Mouse (Mus musculus): ENCODE data around the gene Cacnb1. TPM values are rescaled to one million over a fixed set of nuclear protein-coding genes. Genes with fewer than 3 reads are reported as not detected.

Cacnb1 gene
- total and polyA plus RNA-seq, 3 experiments, result 2.3 to 4.4 TPM; not detected in 1

DNA sequence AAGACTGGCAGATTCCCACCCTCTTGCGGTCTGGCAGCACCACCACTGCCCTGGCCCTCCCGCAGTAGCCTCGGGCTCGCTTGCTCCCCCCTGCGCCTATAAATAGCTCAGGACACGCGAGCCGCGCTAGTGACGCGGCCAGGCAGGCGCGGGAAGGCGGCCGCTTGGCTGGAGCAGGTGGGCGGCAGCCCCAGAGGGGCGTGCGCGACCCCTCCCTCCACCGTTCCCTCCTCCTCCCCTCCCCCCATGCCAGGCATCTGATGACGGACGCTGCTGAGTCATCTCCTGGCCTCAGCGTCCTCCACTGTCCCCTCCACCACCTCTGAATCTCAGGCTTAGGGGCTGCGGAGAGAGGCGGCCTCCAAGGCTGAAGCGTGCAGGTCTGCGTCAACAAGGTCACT, 13.1 kb upstream of the Cacnb1 start:
- no peak overlapping the region for H3K4me3 ChIP-seq (ENCODE audit: control insufficient read depth in 1 of 2, insufficient read depth in 1 of 2, low read depth in 2 of 2, low read length in 2 of 2)
- no peaks in the 10 kb centered on the region for H3K79me2 ChIP-seq (ENCODE audit: control insufficient read depth, insufficient read depth, low read length, poor library complexity)
- no peaks in the 10 kb centered on the region for H3K9me3 ChIP-seq (replicated peaks; ENCODE audit: insufficient read depth, low read length)
- H3K9ac ChIP-seq (ENCODE audit: control insufficient read depth, low read depth, low read length, poor library complexity, severe bottlenecking), result no peak overlapping the region
- peaks cover 0 to 4% of the 10 kb centered on the region in 2 experiments; a peak in 1 of 4 replicates for H3K4me1 ChIP-seq (ENCODE audit: control insufficient read depth in 1 of 2, insufficient read depth in 2 of 2, low read length in 2 of 2)
- H3K27me3 ChIP-seq (ENCODE audit: control insufficient read depth in 1 of 2, insufficient read depth in 2 of 2, low read length in 2 of 2), result no peaks in the 10 kb centered on the region
- no peak for DNase-seq (ENCODE audit: low read depth, low spot score)
- H3K27ac ChIP-seq (ENCODE audit: control insufficient read depth, low read depth, low read length), result no peak overlapping the region
- TF ChIP-seq MAX (IDR thresholded peaks at IDR 0.05; ENCODE audit: low read length), result no peak
- TF ChIP-seq USF2 (IDR thresholded peaks at IDR 0.05; ENCODE audit: borderline replicate concordance in 1 of 2, insufficient read depth in 1 of 2, low read depth in 1 of 2, low read length in 2 of 2), result no peak
- no peak for TF ChIP-seq ZMIZ1 (IDR thresholded peaks at IDR 0.05; ENCODE audit: low read depth, low read length)
- H3K36me3 ChIP-seq (ENCODE audit: control insufficient read depth in 1 of 2, insufficient read depth in 2 of 2, low read length in 2 of 2), result no peaks in the 10 kb centered on the region

DNA sequence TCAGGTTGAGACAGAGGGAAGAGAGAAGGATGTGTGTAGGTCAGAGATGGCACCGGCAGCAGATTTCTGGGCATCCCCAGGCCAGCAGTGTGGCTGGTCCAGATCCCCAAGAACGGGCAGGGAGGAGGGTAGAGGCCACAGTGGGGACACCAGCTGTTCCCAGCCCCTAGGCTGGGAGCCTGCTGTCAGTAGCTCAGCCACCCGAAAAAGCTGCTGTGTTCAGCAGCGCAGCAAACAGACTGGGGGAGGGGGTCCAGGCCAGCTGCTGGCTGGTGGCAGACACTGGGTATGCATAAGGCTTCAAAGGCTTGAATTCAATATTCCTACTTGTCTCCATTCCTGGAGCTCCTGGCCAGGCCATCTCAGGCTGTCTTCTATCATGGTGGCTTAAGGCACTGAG, 12.0 kb upstream of the Cacnb1 start:
- H3K9me3 ChIP-seq (replicated peaks; ENCODE audit: insufficient read depth, low read length), result no peaks in the 10 kb centered on the region
- no peak overlapping the region for H3K9ac ChIP-seq (ENCODE audit: control insufficient read depth, low read depth, low read length, poor library complexity, severe bottlenecking)
- no peak overlapping the region for H3K27ac ChIP-seq (ENCODE audit: control insufficient read depth, low read depth, low read length)
- H3K4me1 ChIP-seq (ENCODE audit: control insufficient read depth in 1 of 2, insufficient read depth in 2 of 2, low read length in 2 of 2), result peaks cover 0 to 4% of the 10 kb centered on the region in 2 experiments; a peak in 1 of 4 replicates
- H3K27me3 ChIP-seq (ENCODE audit: control insufficient read depth in 1 of 2, insufficient read depth in 2 of 2, low read length in 2 of 2), result no peaks in the 10 kb centered on the region
- H3K79me2 ChIP-seq (ENCODE audit: control insufficient read depth, insufficient read depth, low read length, poor library complexity), result no peaks in the 10 kb centered on the region
- no peak overlapping the region for H3K4me3 ChIP-seq (ENCODE audit: control insufficient read depth in 1 of 2, insufficient read depth in 1 of 2, low read depth in 2 of 2, low read length in 2 of 2)
- no peak for TF ChIP-seq POLR2A (IDR thresholded peaks at IDR 0.05; ENCODE audit: control insufficient read depth in 1 of 2, insufficient read depth in 1 of 2, low read depth in 1 of 2, low read length in 2 of 2, poor library complexity in 1 of 2)
- no peak for TF ChIP-seq BHLHE40 (IDR thresholded peaks at IDR 0.05; ENCODE audit: borderline replicate concordance, low read depth, low read length)
- TF ChIP-seq ZNF384 (IDR thresholded peaks at IDR 0.05; ENCODE audit: low read depth, low read length), result no peak
- TF ChIP-seq MAFK (IDR thresholded peaks at IDR 0.05; ENCODE audit: borderline replicate concordance, low read depth, low read length), result no peak
- no peak for TF ChIP-seq SMC3 (IDR thresholded peaks at IDR 0.05; ENCODE audit: low read depth, low read length)
- no peak for TF ChIP-seq USF1 (IDR thresholded peaks at IDR 0.05; ENCODE audit: low read depth, low read length)
- TF ChIP-seq ZMIZ1 (IDR thresholded peaks at IDR 0.05; ENCODE audit: low read depth, low read length), result no peak
- no peak for TF ChIP-seq MYB (IDR thresholded peaks at IDR 0.05; ENCODE audit: low read depth, low read length)
- no peaks in the 10 kb centered on the region; a peak in 1 of 4 replicates for H3K36me3 ChIP-seq (ENCODE audit: control insufficient read depth in 1 of 2, insufficient read depth in 2 of 2, low read length in 2 of 2)
- DNase-seq (ENCODE audit: low read depth, low spot score), result no peak

DNA sequence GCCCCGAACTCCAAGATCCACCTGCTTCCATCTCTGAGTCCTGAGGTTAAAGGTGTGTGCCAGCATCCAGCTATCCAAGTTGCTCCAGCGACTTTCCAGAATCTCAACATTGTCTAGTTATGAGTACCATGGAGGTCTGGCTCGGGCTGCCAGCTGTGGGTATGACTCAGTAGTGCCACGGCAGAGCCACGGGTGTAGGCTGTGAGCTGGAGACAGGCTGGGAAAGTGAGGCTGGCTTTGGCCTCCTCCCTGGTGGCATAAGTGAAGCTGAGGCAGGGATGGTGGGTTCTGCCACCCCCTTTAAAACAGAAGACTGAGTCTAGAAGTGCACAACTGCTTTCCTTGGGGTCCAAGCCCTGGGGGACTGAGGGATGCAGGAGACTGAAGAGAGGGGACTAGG, 11.2 kb upstream of the Cacnb1 start:
- H3K4me3 ChIP-seq (ENCODE audit: control insufficient read depth in 1 of 2, insufficient read depth in 1 of 2, low read depth in 2 of 2, low read length in 2 of 2), result no peak overlapping the region
- peaks cover 3% of the 10 kb centered on the region in 2 experiments for H3K36me3 ChIP-seq (ENCODE audit: control insufficient read depth in 1 of 2, insufficient read depth in 2 of 2, low read length in 2 of 2)
- no peaks in the 10 kb centered on the region for H3K27me3 ChIP-seq (ENCODE audit: control insufficient read depth in 1 of 2, insufficient read depth in 2 of 2, low read length in 2 of 2)
- H3K9me3 ChIP-seq (replicated peaks; ENCODE audit: insufficient read depth, low read length), result no peaks in the 10 kb centered on the region
- H3K79me2 ChIP-seq (ENCODE audit: control insufficient read depth, insufficient read depth, low read length, poor library complexity), result peaks cover under 1% of the 10 kb centered on the region; the same call in 1 of the 2 replicates
- DNase-seq (ENCODE audit: low read depth, low spot score), result no peak
- H3K4me1 ChIP-seq (ENCODE audit: control insufficient read depth in 1 of 2, insufficient read depth in 2 of 2, low read length in 2 of 2), result peaks cover 0 to 6% of the 10 kb centered on the region in 2 experiments; a peak in 1 of 4 replicates
- no peak overlapping the region for H3K9ac ChIP-seq (ENCODE audit: control insufficient read depth, low read depth, low read length, poor library complexity, severe bottlenecking)
- no peak for TF ChIP-seq MYC (IDR thresholded peaks at IDR 0.05; ENCODE audit: low read depth, low read length)
- TF ChIP-seq MXI1 (IDR thresholded peaks at IDR 0.05; ENCODE audit: low read depth, low read length), result no peak
- TF ChIP-seq EP300 (IDR thresholded peaks at IDR 0.05; ENCODE audit: low read depth in 1 of 2, low read length in 2 of 2), result no peak
- TF ChIP-seq TAL1 (IDR thresholded peaks at IDR 0.05; ENCODE audit: low read length), result no peak
- no peak for TF ChIP-seq NELFE (IDR thresholded peaks at IDR 0.05; ENCODE audit: low read depth, low read length)
- no peak for TF ChIP-seq ETS1 (IDR thresholded peaks at IDR 0.05; ENCODE audit: low read depth, low read length)
- no peak for TF ChIP-seq ZC3H11A (IDR thresholded peaks at IDR 0.05; ENCODE audit: low read depth, low read length)
- no peak for TF ChIP-seq KAT2A (conservative IDR thresholded peaks at IDR 0.05; ENCODE audit: low read depth, low read length)
- TF ChIP-seq USF2 (IDR thresholded peaks at IDR 0.05; ENCODE audit: borderline replicate concordance in 1 of 2, insufficient read depth in 1 of 2, low read depth in 1 of 2, low read length in 2 of 2), result no peak
- TF ChIP-seq SIN3A (IDR thresholded peaks at IDR 0.05; ENCODE audit: low read length), result no peak
- TF ChIP-seq MAZ (IDR thresholded peaks at IDR 0.05; ENCODE audit: low read depth, low read length), result no peak
- TF ChIP-seq UBTF (IDR thresholded peaks at IDR 0.05; ENCODE audit: borderline replicate concordance, insufficient read depth, low read depth, low read length), result no peak
- H3K27ac ChIP-seq (ENCODE audit: control insufficient read depth, low read depth, low read length), result no peak overlapping the region

Measured in MEL (cell line).